Mouse (Mus musculus) v-Abl transformed pro-B cells (cell line): Measurements from ENCODE around the gene Acvr1b.

Experiments
- in situ Hi-C, 2 experiments: fragments of 400-800 bp; cut with MboI; formaldehyde crosslinking; loops; one replicate each; pipeline ENCODE4 v1.15.1; 2025; ENCODE audit not compliant: unreplicated experiment in 2 of 2

The Acvr1b gene

GRCm38 (mm10) chr15:101222897-101223482 is 49.1 kb downstream of the Acvr1b start:
- in situ Hi-C loops = loop anchor here in 1 of 2 experiments (25.0 kb wide), 1 partner anchor 539 kb away; no protein-coding TSS in a partner anchor

GRCm38 (mm10) chr15:101223596-101223995 is 49.7 kb downstream of the Acvr1b start:
- in situ Hi-C loops = loop anchor here in 1 of 2 experiments (25.0 kb wide), 1 partner anchor 539 kb away; no protein-coding TSS in a partner anchor

GRCm38 (mm10) chr15:101224006-101224906 is 50.4 kb downstream of the Acvr1b start, which contains the start of gene Grasp:
TSS of gene Grasp (plus strand) at chr15:101224188.
- in situ Hi-C loops = loop anchor here in 1 of 2 experiments (25.0 kb wide), 1 partner anchor 538 kb away; no protein-coding TSS in a partner anchor

- in situ Hi-C loops = loop anchor here in 1 of 2 experiments (25.0 kb wide), 1 partner anchor 537 kb away; no protein-coding TSS in a partner anchor
Observed at GRCm38 (mm10) chr15:101224977-101225376, 51.1 kb downstream of the Acvr1b start.

- in situ Hi-C loops = no loop called here
Observed at GRCm38 (mm10) chr15:101227971-101228370, 54.1 kb downstream of the Acvr1b start.

GRCm38 (mm10) chr15:101228866-101229590 is 55.2 kb downstream of the Acvr1b start:
- in situ Hi-C loops = no loop called here

- in situ Hi-C loops = no loop called here
Observed at GRCm38 (mm10) chr15:101230503-101230902, 56.6 kb downstream of the Acvr1b start.

GRCm38 (mm10) chr15:101230995-101231647 is 57.3 kb downstream of the Acvr1b start:
- in situ Hi-C loops = no loop called here

GRCm38 (mm10) chr15:101231648-101232180 is 57.8 kb downstream of the Acvr1b start:
- in situ Hi-C loops = no loop called here

GRCm38 (mm10) chr15:101232607-101233006 is 58.7 kb downstream of the Acvr1b start:
- in situ Hi-C loops = no loop called here

GRCm38 (mm10) chr15:101233183-101233582 is 59.3 kb downstream of the Acvr1b start:
- in situ Hi-C loops = no loop called here

GRCm38 (mm10) chr15:101233641-101234275 is 59.9 kb downstream of the Acvr1b start:
- in situ Hi-C loops = no loop called here

- in situ Hi-C loops = no loop called here
Observed at GRCm38 (mm10) chr15:101234611-101235341, 60.9 kb downstream of the Acvr1b start.

- in situ Hi-C loops = no loop called here
Observed at GRCm38 (mm10) chr15:101235342-101235698, 61.5 kb downstream of the Acvr1b start.

- in situ Hi-C loops = no loop called here
Observed at GRCm38 (mm10) chr15:101235728-101236327, 62.0 kb downstream of the Acvr1b start.

- in situ Hi-C loops = no loop called here
Observed at GRCm38 (mm10) chr15:101236878-101237277, 63.0 kb downstream of the Acvr1b start.

- in situ Hi-C loops = no loop called here
Observed at GRCm38 (mm10) chr15:101238885-101239511, 65.1 kb downstream of the Acvr1b start.

GRCm38 (mm10) chr15:101239821-101240220 is 66.0 kb downstream of the Acvr1b start:
- in situ Hi-C loops = loop anchor here (5.0 kb wide), 2 partner anchors 42 to 72 kb away; partner anchors contain the start of gene Atg101 (in 2 of the 2)
